Mouse (Mus musculus) thymus, postnatal 25 days (tissue): ENCODE measurements around the gene Gm20388.
A peak's percentile ranks its signal among the peaks of the same experiment; 100 is the strongest.

Experiments used
- DNase-seq: peaks from one replicate; pipeline ENCODE4 v3.0.0; 2022

Gene Gm20388

DNA sequence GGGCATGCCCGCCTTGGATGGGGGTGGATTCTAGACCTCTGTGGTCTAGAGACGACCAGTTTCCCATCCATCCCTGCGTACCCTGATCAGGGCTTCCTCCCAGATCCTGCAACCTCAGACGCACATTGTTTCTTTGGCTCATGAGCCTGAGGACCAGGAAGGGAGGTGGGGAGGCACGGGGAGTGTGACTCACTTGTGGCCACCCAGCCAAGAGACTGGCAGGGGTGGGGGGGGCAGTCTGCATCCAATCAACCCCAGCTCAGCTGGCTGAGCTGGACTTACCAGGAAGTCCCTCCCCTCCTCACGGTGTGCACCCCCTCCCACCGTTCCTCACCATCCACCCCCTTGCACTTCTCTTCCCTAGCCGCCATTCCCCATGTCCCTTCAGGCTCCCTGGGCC is 1758.6 kb downstream of the Gm20388 start:
- no peak for DNase-seq

- no peak for DNase-seq
Measured at GRCm38 (mm10) chr8:121673153-121673552, 1762.5 kb downstream of the Gm20388 start.

DNA sequence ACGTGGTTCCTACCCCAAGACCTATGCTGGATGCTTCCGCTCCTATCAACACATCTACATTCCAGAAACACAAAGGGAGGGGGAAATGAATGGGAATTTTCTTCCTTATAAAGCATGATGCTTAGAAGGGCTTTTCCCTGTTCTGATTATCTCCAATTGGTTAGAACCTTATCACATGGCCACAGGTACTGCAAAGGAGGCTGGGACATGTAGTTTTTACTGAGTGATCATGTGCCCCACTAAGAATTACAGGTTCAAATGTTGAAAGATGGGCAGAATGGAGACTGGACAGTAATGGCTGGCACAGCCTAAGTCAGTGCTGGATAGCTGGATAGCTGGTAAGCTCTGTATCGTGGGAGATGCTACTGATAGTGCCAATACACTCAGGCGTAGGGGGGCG is 1763.3 kb downstream of the Gm20388 start:
- no peak for DNase-seq

GRCm38 (mm10) chr8:121674524-121674923 is 1763.9 kb downstream of the Gm20388 start:
- DNase-seq = no peak

DNA sequence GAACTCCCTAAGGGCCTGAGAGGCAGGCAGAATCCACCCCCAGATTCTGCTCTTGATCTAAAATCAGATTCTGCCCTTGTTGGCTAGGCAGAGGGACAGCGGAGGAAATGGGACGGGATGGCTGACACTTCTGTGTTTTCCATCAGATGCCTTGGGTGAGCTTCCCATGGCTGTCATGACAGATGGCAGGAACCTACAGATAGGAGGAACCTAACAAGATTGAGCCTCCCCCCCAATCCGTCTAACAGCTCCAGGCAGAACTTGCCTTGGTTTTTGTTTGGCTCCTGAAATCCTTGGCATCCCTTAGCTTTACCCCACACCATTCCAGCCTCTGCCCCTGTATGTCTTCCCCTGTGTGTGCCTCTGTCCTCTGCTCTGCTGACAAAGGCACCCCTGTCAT is 1764.5 kb downstream of the Gm20388 start:
- no peak for DNase-seq

- DNase-seq = no peak
Measured at GRCm38 (mm10) chr8:121675701-121676100, 1765.1 kb downstream of the Gm20388 start.

DNA sequence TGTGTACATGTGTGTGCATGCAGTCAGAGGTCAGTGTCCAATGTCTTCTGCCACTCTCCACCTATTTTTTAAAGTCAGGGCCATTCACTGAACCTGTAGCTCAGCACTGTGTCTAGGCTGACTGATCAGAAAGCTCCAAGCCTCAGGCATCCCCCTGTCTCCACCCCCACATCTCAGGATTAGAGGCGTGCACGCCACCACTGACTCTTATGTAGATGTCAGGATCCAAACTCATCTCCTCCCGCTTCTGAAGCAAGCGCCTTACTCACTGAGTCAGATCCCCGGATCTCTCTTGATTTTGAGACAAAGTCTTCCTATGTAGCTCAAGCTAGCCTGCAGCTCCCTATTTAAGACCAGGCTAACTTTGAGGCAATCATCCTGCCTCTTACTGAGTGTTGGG is 1768.1 kb downstream of the Gm20388 start:
- no peak for DNase-seq

GRCm38 (mm10) chr8:121680896-121681295 is 1770.3 kb downstream of the Gm20388 start:
- no peak for DNase-seq

DNA sequence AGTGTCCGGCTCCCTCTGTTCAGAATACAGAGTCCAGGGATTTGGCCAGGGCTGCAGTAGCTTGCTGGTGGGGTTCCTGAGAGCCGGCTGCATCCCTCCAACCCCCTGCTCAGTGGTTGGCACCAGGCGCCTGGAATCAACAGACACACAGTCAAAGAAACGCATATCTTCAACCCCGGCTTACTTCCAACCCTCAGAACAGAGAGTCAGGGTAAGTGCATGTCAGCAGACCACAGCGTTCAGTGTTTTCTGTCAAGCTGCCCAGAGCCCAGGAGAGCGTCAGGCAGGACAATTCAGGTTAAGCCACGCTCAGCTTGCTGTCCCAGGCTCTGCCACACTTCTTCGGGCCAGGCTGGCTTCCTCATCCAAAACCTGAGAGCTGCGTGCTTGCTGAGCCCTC is 1770.8 kb downstream of the Gm20388 start:
- DNase-seq = no peak

DNA sequence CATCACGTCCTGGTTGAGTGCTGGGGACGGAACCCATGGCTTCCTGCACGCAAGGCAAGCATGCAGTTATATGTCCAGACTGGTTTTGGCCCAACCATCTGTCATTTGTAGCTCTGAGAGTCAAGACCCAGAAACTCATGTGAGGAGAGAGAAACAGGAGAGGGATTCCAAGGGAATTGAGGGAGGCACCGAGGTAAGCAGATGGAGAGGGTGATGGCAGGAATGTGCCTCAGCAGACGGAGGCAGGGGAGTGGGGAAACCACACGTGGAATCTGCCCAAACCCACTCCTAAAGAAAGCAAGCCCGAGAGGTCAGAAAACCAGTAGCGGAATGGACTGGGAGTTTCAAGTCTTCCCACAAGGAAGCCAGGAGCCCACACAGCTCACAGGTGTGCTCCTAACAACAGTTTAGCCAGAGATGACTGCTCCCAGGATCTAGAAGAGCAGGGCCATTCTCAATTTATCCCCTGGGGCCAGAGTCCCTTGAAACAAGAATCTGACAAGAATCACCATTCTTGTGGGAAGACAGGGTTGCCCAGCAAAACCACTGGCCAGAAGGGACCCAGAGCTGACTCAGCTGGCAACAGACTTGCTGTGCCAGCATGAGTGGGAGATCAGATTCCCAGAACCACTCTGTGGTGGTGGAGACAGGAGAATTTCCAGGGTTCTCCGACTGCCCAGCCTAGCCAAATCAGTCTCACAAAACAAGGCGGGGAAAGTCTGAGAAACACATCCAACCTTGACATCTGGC is 1772.6 kb downstream of the Gm20388 start:
- no peak for DNase-seq

DNA sequence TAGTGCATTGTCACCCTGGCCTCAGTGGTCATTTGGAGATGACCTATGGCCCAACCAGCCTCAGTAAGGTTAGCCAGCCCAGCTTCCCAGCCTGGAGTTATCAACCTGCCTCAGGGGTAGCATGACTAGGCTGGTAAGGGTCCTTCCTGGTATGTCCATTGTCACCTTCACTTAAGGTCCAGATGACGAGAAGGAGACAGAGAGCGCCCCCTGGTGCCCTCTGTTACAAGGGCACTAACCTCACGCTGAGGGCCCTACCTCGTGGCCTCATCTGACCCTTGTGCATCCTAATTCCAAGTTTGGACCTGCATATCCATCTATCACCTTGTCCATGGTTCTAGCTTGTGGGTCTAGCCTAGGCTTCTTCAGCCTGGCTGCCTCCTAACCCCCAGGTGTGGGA is 1774.8 kb downstream of the Gm20388 start:
- DNase-seq = peak; percentile 20

DNA sequence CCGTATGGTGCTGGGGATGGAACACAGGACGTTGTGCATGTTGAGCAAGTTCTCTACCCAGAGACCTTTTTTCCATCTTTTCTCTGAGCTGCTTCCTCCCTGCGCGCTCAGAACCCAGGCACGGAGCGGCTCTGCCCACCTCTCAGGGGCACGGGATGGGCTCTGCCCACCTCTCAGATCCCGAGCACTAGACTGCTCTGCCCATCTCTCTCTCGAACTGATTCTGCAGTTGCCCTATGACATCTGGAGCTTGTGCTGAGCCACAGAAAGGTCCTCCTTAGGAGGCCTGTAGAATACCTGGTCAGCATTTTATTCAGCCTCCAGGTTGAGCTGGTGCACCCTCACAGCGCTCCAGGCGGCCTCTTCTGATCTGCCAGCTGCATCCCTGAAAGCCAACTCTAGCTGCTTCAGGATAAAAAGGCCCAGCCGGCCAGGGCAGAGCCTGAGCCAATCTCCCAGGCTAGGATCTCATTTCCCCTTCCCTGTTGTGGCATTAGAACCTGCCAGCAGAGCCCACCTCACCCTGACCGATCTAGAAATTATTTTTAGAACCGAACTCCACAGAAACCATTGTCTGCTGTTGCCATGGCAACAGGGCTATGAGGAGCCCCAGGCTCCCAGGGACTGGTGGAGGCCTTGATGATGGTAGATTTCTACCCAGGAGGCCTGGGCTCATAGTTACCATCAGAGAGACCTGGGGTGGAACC is 1777.0 kb downstream of the Gm20388 start:
- no peak for DNase-seq

DNA sequence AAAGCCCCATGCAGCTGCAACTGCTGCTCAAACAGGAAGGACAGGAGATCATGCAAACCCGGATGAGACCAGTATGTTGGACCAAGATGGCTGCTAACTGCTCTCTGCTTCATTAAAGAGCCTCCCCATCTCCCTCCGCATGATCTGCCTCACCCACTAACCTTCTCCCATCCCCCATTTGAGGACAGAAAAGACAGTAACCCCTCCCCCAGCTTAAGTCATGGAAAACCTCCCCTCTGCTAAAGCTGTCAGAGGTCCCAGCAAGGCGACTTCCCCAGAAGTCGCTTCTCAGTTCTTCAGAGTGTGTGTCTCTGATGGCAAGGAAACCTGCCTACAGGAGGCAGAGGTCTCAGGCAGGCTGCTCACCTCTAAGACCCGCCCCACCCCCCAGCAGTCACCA is 1777.9 kb downstream of the Gm20388 start:
- DNase-seq = no peak

- DNase-seq = peak; percentile 58
Measured at GRCm38 (mm10) chr8:121694453-121694852, 1783.8 kb downstream of the Gm20388 start.

DNA sequence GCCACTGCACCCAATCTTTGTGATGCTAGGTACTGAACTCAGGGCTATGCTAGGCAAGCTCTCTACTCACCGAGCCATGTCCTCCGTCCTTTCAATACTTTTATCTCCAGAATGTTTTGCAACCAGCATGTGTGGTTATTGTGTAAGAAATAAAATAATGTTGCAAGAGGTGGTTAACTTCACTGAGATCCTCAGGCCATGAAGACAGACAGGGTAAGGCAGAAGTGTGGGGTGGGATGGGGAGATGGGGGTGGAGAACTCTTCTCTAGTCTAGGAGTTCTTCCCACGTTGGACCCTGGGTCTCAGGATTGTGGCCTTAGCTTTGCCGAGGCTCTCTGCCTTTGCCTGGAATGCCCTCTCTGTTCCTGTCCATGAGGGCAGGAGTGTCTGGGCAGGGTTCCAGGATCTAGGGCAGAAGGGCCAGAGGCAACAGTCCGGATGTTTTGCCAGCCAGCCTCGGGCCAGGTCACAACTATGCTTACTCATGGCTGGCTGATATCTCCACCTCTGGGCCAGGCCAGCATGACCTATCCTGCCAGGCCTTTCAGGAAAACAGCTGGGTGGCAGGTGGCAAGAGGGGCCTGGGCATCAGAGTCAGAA is 1785.0 kb downstream of the Gm20388 start:
- no peak for DNase-seq

DNA sequence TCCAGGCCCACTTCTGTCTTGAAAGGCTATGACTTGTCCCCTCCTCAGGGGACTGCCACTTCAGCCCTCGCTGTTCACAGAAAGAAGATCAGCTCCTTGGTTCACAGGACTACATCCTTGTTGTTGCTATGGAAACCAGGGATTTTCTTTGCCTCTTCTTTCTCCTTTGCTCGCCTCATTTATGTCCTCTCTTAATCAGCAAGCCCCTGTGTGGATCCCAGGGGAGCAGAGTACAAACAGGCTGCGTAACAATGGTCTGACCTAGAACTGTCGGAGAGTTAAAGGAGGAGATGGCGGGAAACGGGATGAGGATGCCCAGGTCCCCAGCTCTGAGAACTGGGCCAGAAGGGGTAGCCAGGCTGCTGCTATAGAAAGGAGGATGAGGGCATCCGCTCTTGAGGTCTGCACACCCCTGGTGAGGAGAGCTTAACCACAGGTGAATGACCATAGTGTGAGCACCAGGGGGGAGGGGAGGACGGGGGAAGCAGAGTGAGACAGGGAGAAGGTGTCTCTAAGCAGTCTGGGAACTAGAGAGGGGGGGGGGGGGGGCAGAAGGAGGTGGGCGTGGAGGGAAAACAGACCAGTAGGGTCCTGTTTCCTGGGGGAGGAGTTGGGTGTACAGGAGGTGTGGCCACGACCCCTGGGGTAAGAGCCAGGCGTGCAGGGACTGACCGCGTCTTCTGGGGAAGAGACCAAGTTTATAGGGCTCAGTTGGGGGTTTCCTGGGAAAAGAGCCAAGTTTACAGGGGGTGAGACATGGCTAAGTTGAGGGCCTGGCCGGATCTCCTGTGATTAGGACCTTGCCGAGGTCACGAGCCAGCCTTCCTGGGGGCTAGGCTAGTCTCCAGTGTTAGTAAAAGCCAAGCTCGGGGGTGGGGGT is 1787.3 kb downstream of the Gm20388 start:
- DNase-seq = no peak

- no peak for DNase-seq
Measured at GRCm38 (mm10) chr8:121698615-121699101, 1788.0 kb downstream of the Gm20388 start.

GRCm38 (mm10) chr8:121699936-121700335 is 1789.3 kb downstream of the Gm20388 start:
- no peak for DNase-seq

GRCm38 (mm10) chr8:121705174-121705573 is 1794.5 kb downstream of the Gm20388 start:
- no peak for DNase-seq

- DNase-seq = no peak
Measured at GRCm38 (mm10) chr8:121706956-121707355, 1796.3 kb downstream of the Gm20388 start.

- DNase-seq = no peak
Measured at GRCm38 (mm10) chr8:121708406-121708805, 1797.8 kb downstream of the Gm20388 start.

GRCm38 (mm10) chr8:121717502-121717901 is 1806.9 kb downstream of the Gm20388 start:
- DNase-seq = no peak

DNA sequence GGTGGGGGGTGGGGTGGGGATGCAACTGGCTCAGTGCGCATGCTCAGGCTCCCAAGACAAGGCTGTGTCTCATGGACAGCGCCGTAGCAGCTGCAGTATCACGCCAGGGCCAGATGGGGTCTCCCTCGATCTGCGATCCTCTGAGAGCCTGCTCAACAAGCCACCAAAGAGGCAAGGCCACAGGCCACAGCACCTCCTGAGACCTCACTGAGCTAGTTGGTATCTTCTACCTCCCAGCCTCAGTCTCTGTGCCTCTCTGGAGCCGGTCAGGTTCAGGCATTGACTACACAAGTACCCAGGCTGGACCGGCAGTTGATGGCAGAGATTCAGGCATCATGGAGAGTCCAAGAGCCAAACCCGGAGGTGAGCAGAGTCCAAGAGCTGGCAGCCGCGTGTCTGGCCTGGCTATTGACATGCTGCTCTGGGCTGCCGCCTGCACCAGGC is 1807.4 kb downstream of the Gm20388 start:
- DNase-seq = peak; percentile 32
